Mouse (Mus musculus) CD4-positive, CD25-positive, alpha-beta regulatory T cell, adult 2 months (primary cell): Measurements from ENCODE around the gene Per2.
A peak's percentile ranks its signal among the peaks of the same experiment; 100 is the strongest.
"Not testable (repeated sequence)": the region's sequence is repeated elsewhere in the genome, so short reads cannot be mapped to it uniquely, and the experiment has no call there.

Experiments
- DNase-seq: peaks from one replicate; pipeline ENCODE4 v3.0.0-alpha.2; 2012; ENCODE audit warnings: low read depth, low spot score

Gene Per2

DNA sequence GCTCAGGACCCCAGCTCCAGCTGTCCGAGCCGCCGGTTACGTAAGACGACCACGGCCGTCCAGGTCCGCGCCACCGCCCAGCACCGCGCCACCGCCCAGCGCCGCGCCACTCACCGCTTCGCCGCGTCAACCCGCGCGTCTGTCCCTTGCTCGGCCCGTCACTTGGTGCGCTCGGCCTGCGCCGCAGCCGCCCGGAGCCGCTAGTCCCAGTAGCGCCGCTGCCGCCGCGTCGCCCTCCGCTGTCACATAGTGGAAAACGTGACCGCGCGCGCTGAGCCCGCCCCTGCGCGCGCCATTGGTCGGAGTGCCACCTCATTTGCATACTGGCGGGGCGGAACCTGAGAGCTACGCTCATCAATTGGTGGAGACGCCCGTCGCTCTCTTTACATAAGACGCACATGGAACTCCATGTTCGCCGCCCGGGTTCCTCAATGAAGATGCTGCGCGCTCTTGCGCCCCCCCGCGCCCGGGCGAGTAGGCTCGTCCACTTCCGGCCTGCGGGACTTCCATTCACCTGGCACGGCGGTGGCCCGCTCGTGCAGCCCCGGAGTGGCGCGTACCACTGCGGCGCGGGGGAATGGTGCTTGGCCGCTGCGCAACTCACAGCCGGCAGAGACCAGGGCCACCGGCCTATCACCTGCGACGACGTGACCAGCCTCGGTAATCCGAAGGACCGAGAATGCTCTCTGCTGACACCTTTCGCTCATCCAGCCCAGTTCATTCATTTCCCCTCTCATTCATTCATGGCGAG, at the start of gene Per2:
TSS of gene Per2 (minus strand) at position 266 of the 751 bp plus-strand sequence.
- DNase-seq: peak; percentile 100

DNA sequence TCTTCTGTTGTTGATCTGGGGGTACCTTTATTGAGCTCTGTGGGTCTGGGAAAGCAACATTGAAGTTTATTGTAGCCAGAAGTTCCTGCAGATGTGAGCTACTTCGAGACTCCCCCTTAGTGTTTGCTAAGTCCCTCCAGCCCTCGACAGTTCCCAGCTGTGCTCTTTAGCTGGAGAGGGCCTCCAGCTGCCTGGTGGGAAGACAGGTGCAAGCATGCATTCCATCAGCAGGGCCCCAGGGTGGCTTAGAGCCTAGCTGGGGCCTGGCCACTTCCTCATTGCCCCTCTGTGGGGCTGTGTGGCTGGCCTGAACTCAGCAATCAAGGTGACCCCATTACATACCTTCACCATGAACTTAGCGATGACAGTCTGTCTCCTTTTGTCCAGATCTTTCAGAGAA, 45.5 kb upstream of the Per2 start:
- no peak for DNase-seq

DNA sequence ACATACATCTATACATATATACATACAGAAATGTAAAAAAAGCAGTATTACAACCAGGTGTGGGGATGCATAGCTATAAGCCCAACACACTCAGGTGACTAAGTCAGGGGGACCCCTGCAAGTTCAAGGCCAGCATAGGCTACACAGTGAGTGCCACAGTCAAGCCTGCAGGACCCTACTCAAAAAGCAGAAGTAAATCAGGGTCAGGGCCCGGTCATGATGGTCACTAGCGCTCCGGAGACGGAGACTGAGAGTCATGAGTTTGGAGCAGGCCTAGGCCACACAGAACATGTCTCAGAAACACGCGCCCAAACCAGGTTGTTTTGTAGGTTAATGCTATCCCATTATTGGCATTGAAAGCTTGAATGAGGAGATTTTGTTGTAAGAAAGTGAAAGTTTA, 39.5 kb upstream of the Per2 start:
- no peak for DNase-seq

DNA sequence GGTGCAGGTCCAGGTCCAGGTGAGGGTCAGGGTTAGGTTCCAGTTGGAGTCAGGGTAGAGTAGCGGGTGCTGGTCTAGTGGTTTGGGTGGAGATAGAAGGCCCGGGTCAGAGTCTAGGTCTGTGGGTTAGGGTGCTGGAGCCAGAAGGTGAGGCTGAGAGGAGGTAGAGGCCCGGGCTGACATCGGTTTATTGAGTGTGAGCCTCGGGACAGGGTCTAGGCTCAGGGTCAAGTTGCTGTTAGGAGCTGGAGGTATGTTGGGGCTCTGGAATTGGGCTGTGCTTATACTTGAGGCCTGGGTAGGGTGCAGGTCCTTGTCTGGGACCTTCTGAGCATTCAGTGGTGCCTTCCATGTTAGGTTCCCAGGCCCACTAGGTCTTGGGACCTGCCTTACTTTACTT, 36.2 kb upstream of the Per2 start:
- DNase-seq: no peak

DNA sequence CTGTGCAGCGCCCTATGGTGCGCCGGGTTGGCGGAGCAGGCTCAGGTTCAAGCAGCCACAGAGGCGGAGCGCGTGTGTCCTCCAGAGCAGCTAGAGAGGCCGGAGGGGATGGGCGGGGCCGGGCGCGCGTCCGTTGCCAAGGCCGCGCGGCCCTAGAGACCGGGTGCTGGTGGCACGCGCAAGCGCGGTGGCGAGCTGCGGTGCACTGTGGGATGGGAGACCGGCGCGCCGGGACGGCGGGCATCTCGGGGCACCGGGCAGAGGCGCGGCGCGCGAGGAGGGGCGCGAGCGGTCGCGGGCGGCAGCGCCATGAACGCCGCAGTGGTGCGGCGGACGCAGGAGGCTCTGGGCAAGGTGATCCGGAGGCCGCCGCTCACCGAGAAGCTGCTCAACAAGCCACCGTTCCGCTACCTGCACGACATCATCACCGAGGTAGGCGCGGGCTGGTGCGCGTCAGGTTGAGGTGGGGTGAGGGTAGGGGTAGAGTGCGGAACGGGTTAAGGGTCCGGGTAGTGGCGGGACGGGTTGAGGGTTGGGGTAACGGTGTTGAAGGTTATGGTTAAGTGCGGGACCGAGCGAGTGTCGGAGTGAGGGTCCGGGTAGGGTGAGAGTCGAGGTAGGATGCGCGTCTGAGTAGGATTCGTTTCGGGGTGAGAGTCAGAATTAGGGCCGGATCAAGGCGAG, 35.5 kb upstream of the Per2 start, which contains the start of gene Traf3ip1:
TSS of gene Traf3ip1 (plus strand) at position 191 of the 684 bp plus-strand sequence.
- peak; percentile 94 for DNase-seq

DNA sequence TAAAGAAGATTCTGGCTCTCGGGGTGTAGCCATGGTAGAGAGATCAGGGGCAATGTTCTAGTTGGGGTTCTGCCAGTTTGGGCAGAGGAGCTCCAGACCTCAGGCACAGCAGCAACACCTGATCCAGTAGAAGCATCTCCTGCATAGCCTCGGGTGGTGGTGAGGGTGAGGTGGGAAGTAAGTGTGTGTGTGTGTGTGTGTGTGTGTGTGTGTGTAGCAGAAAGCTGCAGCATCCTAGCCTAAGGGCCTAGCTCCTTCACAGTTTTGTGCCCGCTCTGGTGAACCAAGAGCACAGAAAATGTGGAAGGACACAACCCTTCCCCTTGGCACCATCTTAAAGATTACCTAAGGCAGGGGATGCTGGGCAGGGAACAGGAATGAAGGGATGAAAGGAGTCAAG, 34.8 kb upstream of the Per2 start:
- DNase-seq: peak; percentile 21

DNA sequence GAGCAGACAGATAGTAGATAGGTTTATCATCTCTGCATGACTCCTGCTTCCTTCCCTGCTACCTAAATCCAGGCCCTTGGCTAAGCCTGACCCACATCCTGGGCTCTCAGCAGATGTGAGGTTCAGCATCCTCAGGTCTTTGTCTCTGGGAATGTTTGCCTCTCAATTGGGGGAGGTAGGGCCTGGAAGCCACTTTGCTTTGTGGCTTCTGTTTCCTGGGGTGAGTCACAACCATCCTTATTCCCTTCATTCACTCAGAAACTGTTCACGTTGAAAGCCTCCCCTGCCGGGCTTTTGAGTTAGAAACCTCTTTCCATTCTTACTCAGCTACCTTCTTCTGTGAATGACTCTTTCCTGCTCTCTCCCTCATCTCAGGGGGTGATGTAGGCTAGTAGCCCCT, 33.6 kb upstream of the Per2 start:
- DNase-seq: no peak

DNA sequence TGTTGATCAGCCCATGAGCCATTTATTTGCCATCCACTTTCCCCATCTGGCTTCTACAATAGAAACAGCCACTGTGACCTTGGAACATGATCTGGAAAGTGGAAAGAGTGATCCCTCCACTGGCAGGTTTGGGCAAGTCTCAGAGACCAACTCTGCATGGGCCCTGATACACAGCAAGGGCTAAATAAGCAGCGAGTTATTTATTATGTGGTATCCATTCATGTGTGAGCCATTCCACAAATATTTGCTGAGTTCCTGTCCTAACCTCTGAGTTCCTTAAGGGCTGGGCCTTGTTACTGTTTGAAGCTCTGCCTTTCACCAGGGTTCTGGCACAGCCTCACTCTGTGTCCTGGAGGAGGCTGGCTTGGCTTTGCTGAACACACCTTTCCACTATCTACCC, 31.2 kb upstream of the Per2 start:
- no peak for DNase-seq

DNA sequence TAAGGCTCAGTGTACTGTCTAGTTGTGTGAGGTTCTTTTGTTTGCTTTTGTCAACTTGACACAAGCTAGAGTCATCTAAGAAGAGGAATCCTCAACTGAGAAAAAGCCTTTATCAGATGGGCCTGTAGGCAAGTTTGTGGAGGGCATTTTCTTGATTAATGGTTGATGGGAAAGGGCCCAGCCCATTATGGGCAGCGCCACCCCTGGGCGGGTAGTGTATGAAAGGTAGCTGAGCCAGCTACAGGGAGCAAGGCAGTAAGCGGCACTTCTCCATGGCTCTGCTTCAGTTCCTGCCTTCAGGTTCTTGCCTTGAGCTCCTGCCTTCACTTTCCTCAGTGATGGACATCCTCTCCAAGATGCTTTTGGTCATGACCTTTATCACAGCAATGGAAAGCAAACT, 27.0 kb upstream of the Per2 start:
- no peak for DNase-seq

DNA sequence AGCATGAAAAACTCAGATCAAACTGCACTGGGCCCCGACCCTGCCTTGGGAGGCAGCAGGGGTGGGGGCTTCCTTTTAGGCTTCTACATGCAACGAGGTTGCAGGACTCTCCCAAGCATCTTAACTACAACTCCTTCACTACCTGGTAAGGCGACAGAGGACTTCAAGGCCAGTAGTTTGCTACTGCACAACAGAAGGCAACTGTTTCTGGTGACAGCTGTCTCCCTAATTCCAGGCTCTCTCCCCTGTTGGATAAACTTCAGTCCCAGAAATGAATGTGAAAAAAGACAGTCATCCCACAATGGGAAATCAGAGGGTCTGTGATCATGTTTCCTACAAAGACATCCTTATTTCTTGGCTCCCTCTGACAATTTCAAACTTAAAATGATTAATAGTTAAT, 26.3 kb upstream of the Per2 start:
- DNase-seq: no peak

DNA sequence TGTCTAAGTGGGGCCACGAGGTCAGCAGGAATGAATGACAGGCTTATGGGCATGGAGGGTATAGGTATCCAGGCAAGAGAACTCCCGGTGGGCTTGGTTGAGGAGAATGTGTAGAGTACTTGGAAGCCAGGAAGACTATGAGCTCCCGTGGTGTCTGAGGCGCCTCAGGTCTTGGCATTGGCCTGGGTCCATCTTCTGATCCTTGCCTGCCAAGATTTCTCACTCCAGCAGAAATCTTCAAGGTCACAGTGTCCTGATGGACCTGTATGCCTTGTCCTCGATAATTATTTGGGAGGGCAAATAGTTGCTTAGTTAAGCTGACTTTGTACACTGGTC, 24.9 kb upstream of the Per2 start:
- DNase-seq: no peak

DNA sequence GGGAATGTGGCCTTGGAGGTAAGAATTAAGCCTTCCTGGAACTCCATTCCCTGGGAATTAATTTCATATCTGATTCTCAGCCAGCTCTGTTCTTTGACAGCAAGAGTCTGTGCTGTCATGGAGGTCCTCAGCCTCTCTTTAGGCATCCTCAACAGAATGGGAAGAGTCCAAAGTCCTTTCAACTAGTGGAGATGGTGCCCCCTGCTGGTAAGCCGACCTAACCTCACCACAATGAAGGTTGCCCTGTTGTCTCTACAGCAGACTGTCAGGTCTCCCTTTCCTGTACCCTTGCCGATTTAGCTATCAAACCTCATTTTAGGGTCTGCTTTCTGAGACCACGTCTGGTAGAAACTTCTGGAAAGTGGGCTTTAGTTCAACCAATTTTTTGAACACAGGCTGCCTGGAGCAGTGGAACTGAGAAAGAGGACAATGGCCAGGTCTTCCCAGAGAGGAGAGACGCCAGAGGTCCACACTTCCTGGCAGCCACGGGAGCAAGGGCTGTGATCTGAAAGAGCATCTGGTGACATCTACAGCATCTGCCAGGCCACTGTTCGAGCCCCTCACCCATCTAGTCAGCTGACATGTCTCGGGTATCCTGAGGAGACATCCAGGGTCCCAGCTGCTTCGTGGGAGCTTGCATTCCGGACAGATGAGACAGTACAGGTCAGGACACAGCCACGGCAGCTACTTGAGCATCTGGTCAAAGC, 24.3 kb upstream of the Per2 start:
- DNase-seq: peak; percentile 82

DNA sequence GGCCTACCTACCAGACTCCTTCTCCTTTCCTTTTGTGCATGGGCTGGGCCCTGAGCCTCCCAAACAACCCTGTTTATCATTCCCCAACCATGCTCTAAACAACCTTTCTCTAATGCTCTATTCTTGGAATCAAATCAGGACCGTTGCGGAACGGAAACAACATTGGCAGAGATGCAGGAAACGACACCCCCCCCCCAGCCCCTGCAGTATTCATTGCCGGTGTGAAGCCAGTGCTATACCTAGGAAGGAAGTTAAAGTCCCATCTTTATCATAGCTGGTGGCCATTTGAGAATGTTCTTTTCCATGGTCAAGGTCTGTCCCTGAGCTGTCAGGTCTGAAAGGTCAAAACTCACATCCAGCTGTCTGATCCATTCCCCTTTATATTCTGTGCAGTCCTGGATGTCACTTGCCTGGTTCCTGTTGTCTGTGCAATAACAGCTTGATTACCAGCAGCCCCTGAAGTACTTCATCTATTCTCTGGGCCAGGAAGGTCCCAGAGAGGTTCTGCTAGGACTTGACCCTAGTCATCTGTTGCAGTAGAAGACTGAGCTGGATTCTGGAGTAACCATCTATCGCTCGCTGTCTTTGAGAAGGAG, 23.6 kb upstream of the Per2 start:
- no peak for DNase-seq

DNA sequence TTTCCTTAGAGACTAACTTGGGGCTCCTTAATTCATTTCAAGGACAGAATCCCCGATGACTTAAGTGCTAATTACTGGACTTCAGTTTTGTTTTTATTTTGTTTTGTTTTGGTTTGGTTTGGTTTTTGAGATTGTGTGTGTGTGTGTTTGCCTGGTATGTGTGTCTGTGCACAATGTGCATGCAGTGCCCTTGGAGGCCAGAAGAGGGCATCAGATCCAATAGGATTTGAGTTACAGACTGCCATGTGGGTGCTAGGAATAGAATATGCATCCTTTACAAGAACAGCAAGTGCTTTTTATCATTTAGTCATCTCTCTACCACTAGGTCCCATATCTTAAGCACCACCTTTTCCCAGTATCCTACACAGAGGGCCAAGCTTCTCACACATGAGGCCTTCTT, 19.8 kb upstream of the Per2 start:
- DNase-seq: no peak

DNA sequence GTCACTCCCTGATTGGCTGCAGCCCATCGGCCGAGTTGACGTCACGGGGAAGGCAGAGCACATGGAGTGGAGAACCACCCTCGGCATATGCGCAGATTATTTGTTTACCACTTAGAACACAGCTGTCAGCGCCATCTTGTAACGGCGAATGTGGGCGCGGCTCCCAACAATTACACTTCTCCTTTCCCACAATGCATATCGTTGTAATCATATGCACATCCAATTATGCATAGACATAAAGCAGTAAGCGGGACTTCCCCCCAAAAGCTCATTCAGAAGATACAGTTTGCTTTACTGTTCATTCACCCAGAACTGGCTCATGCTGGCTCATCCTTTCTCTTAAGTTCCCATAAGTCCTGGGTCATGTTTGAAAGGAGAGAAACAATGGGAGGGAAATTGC, 19.0 kb upstream of the Per2 start:
- not testable (repeated sequence) for DNase-seq

DNA sequence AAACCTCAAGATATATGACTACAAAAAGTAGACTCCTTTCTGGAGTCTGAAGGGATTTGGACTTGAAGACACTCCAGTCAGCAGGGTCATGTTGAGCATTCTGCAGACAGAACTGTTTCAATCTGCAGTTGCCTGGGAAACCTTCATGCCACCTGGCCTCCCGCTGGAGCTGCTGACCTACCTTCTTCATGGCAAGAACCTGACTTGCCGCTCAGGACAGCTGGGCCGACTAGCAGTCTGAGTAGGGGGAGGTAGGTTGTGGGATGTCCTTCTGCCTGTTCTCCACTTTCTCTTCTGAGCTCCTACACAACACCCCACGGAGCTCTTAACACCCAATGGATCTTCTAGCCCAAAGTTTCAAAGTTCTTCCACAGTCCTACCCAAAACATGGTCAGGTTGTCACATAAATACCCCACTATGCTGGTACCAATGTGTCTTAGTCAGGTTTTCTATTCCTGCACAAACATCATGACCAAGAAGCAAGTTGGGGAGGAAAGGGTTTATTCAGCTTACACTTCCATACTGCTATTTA, 10.8 kb upstream of the Per2 start:
- DNase-seq: no peak

DNA sequence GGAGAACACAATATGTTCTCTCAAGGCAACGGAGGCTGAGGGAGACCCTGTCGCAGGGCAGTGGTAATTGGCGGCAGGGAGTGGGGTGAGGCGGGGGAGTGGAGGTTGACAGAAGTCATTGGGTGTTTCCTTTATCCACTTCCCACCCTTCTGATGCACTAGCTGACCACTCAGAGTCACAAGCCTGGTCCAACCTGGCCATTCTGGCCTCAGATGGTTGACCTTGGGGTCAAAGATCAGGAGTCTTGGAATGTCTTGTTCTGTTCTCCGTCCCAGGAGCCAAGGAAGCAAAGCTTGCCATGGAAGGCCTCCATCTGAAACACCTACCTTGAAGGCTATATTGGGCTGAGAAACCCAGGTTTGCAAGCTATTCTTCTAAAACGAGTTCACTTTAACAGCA, 7.1 kb upstream of the Per2 start:
- no peak for DNase-seq

DNA sequence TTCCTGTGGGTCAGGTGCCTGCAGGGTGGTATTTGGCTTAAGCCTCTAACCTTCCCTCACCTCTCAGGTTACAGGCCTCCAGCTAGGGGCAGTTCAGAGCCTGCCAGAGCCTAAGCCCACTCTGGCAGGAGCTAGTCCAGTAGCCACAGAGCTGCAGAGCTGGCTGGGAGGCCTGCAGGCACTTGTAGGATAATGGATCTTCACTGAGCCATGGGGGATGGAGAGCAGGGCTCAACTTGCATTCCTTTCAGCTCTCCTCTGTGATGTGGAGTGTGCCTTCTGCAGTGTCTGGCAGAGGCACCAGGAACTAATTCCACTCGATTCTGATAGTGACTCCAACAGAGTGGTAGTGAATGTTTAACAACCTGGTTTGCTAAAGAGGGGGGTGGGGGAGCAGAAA, 6.1 kb upstream of the Per2 start:
- no peak for DNase-seq

DNA sequence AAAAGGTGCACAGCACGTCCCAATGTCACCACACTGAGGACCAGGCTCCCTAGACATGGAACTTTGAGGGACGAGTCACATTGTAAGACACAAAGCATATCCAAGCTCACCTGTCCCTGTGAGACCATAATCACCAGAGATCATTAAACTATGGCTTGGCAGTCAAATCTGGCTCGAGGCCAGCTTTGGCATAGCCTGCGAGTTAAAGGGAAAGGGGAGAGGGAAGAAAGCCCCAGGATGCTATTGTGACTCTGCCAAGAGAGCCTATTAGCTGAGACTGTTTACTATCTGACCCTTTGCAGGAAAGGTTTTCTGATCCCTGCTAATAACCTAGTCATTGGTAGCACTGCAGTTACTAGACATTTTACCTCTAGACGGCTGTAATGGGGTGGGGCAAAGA, 5.3 kb upstream of the Per2 start:
- DNase-seq: no peak

DNA sequence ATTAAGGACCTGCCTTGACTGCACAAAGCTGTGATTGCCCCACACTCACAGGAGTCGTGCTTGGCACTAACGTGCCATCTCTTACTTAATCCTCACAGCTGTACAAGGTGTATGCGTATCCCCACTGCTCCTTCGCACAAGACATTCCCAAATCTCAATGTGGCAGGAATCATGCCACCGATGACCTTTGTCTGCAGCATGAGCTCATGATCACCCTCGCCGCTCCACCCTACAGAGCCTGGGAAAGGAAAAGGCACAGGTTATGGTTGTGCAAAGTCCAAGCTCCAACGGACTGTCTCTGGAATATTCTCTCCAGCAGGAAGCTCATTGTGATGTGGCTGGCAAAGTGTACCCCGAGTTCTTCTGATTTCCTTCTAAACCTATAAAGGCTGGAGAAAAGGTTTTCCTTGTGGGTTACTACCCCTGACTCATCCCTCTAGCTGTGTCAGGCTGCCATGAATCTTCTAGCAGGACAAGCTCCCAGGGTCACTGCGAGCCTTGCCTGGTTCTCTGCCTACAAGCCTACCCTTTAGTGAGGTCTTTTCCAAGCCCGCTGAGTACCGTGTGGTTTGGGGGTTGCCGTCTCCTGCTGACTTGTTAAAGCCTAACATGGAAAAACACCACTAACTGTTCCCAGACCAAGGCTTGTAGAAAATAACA, 4.3 kb upstream of the Per2 start:
- no peak for DNase-seq

DNA sequence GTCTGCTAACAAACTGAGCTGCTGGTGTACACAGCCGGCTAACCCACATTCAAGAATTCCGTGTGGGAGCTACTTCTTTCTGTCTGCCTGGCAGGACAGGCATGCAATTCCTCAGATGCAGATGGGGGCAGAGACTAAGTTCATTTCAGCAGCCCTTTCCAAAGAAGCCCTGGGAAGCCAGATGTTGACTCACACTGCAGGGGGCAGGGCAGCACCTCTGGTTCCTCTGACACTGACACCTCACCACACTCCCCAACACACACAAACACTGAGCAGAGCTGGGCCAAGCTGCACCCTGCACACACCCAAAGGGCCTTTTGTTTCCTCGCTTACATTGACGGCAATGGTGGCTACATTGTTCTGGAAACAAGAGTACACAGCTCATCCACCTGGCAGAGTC, 1.4 kb upstream of the Per2 start:
- DNase-seq: peak; percentile 18

DNA sequence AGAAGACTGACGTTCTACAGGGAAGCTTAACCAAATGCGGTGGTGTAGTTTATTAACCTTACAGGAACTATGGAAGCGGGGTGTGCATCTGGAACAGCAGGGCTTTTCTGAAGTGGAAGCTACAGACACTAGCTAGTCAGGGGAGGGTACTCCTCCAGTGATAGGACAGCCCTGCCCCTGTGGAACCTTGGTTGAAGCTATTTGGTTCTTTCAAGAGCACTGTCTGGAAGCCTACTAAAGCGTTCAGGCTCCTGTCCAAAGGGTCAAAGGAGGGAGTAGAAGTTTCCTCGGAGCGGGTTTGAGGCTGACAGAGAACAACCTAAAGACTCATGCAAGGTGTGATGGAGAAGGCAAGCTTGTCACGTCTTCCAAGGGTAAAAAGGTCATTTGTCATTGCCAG, 945 bp upstream of the Per2 start:
- no peak for DNase-seq
